Mouse (Mus musculus) liver, embryonic 14.5 days (tissue): Measurements from ENCODE around the gene Dytn.

Source experiments
- CTCF ChIP-seq: IDR thresholded peaks from 2 replicates; pipeline ENCODE4 v1.5.1; 2016; ENCODE audit warnings: antibody characterized with exemption, low read depth, control low read depth
- EP300 ChIP-seq: IDR thresholded peaks from 2 replicates; pipeline ENCODE4 v1.6.1; 2016; ENCODE audit warnings: antibody characterized with exemption, low read depth

- TF ChIP-seq CTCF = no peak
- no peak for TF ChIP-seq EP300
Observed at GRCm38 (mm10) chr1:63639921-63640320, 46.8 kb downstream of the Dytn start.
